Mouse (Mus musculus): Measurements from ENCODE around the gene Ptpre. TPM values are rescaled to one million over a fixed set of nuclear protein-coding genes. Genes with fewer than 3 reads are reported as not detected.

Ptpre gene
- polyA plus RNA-seq, 1 experiment = 19.7 TPM

GRCm38 (mm10) chr7:135597604-135598289, 60.5 kb downstream of the Ptpre start:
- H3K4me1 ChIP-seq (replicated peaks; ENCODE audit: control insufficient read depth, insufficient read depth, low read length) = peaks cover 8% of the 10 kb centered on the region
- no peak overlapping the region for H3K4me3 ChIP-seq (ENCODE audit: control insufficient read depth, insufficient read depth, low read length)
- 28% methylated on average over 12 of the region's 12 CpGs for WGBS
- no peak for DNase-seq
- H3K27me3 ChIP-seq (ENCODE audit: control insufficient read depth, insufficient read depth, low read length) = no peaks in the 10 kb centered on the region; the same call in 1 of the 2 replicates
- H3K27ac ChIP-seq (ENCODE audit: control insufficient read depth, insufficient read depth, low read length) = no peak overlapping the region
- TF ChIP-seq CTCF (IDR thresholded peaks at IDR 0.05; ENCODE audit: borderline replicate concordance, control insufficient read depth, extremely low read depth, insufficient read depth, low read length, poor library complexity) = no peak
- TF ChIP-seq POLR2A (IDR thresholded peaks at IDR 0.05; ENCODE audit: control insufficient read depth, extremely low read depth, insufficient read depth, low read length, poor library complexity) = no peak
- no peaks in the 10 kb centered on the region for H3K36me3 ChIP-seq (ENCODE audit: control insufficient read depth, insufficient read depth, low read length)

- TF ChIP-seq CTCF (IDR thresholded peaks at IDR 0.05; ENCODE audit: borderline replicate concordance, control insufficient read depth, extremely low read depth, insufficient read depth, low read length, poor library complexity) (no peak), POLR2A (IDR thresholded peaks at IDR 0.05; ENCODE audit: control insufficient read depth, extremely low read depth, insufficient read depth, low read length, poor library complexity) (no peak)
- Histone ChIP-seq H3K4me1 (replicated peaks; ENCODE audit: control insufficient read depth, insufficient read depth, low read length) (peaks cover 8% of the 10 kb centered on the region), H3K4me3 (ENCODE audit: control insufficient read depth, insufficient read depth, low read length) (no peak overlapping the region), H3K27ac (ENCODE audit: control insufficient read depth, insufficient read depth, low read length) (no peak overlapping the region), H3K36me3 (ENCODE audit: control insufficient read depth, insufficient read depth, low read length) (no peaks in the 10 kb centered on the region), H3K27me3 (ENCODE audit: control insufficient read depth, insufficient read depth, low read length) (no peaks in the 10 kb centered on the region; the same call in 1 of the 2 replicates)
- peak; percentile 11 for DNase-seq
- 6% methylated on average over 7 of the region's 7 CpGs for WGBS
Measured at GRCm38 (mm10) chr7:135598303-135598855, 61.1 kb downstream of the Ptpre start.

- Histone ChIP-seq H3K27me3 (ENCODE audit: control insufficient read depth, insufficient read depth, low read length) (no peaks in the 10 kb centered on the region; the same call in 1 of the 2 replicates), H3K36me3 (ENCODE audit: control insufficient read depth, insufficient read depth, low read length) (no peaks in the 10 kb centered on the region), H3K4me1 (replicated peaks; ENCODE audit: control insufficient read depth, insufficient read depth, low read length) (peaks cover 8% of the 10 kb centered on the region), H3K27ac (ENCODE audit: control insufficient read depth, insufficient read depth, low read length) (no peak overlapping the region), H3K4me3 (ENCODE audit: control insufficient read depth, insufficient read depth, low read length) (no peak overlapping the region)
- WGBS = 43% methylated on average over 3 of the region's 3 CpGs
- TF ChIP-seq CTCF (IDR thresholded peaks at IDR 0.05; ENCODE audit: borderline replicate concordance, control insufficient read depth, extremely low read depth, insufficient read depth, low read length, poor library complexity) (no peak), POLR2A (IDR thresholded peaks at IDR 0.05; ENCODE audit: control insufficient read depth, extremely low read depth, insufficient read depth, low read length, poor library complexity) (no peak)
- DNase-seq = no peak
Measured at GRCm38 (mm10) chr7:135600076-135600475, 62.8 kb downstream of the Ptpre start.

GRCm38 (mm10) chr7:135601607-135602006, 64.3 kb downstream of the Ptpre start:
- Histone ChIP-seq H3K27ac (ENCODE audit: control insufficient read depth, insufficient read depth, low read length) (no peak overlapping the region), H3K4me1 (replicated peaks; ENCODE audit: control insufficient read depth, insufficient read depth, low read length) (peaks cover 11% of the 10 kb centered on the region), H3K36me3 (ENCODE audit: control insufficient read depth, insufficient read depth, low read length) (no peaks in the 10 kb centered on the region), H3K27me3 (ENCODE audit: control insufficient read depth, insufficient read depth, low read length) (no peaks in the 10 kb centered on the region; the same call in 1 of the 2 replicates), H3K4me3 (ENCODE audit: control insufficient read depth, insufficient read depth, low read length) (no peak overlapping the region)
- 83% methylated on average over 8 of the region's 8 CpGs for WGBS
- no peak for DNase-seq
- no peak for TF ChIP-seq CTCF (IDR thresholded peaks at IDR 0.05; ENCODE audit: borderline replicate concordance, control insufficient read depth, extremely low read depth, insufficient read depth, low read length, poor library complexity)
- TF ChIP-seq POLR2A (IDR thresholded peaks at IDR 0.05; ENCODE audit: control insufficient read depth, extremely low read depth, insufficient read depth, low read length, poor library complexity) = no peak

GRCm38 (mm10) chr7:135602265-135602664, 65.0 kb downstream of the Ptpre start:
- DNase-seq = no peak
- no peak overlapping the region for H3K4me3 ChIP-seq (ENCODE audit: control insufficient read depth, insufficient read depth, low read length)
- H3K4me1 ChIP-seq (replicated peaks; ENCODE audit: control insufficient read depth, insufficient read depth, low read length) = peaks cover 8% of the 10 kb centered on the region
- H3K27ac ChIP-seq (ENCODE audit: control insufficient read depth, insufficient read depth, low read length) = no peak overlapping the region
- H3K27me3 ChIP-seq (ENCODE audit: control insufficient read depth, insufficient read depth, low read length) = no peaks in the 10 kb centered on the region; the same call in 1 of the 2 replicates
- 95% methylated on average over 6 of the region's 6 CpGs for WGBS
- H3K36me3 ChIP-seq (ENCODE audit: control insufficient read depth, insufficient read depth, low read length) = no peaks in the 10 kb centered on the region
- TF ChIP-seq POLR2A (IDR thresholded peaks at IDR 0.05; ENCODE audit: control insufficient read depth, extremely low read depth, insufficient read depth, low read length, poor library complexity) (no peak), CTCF (IDR thresholded peaks at IDR 0.05; ENCODE audit: borderline replicate concordance, control insufficient read depth, extremely low read depth, insufficient read depth, low read length, poor library complexity) (no peak)

- Histone ChIP-seq H3K27ac (ENCODE audit: control insufficient read depth, insufficient read depth, low read length) (no peak overlapping the region), H3K4me3 (ENCODE audit: control insufficient read depth, insufficient read depth, low read length) (no peak overlapping the region), H3K36me3 (ENCODE audit: control insufficient read depth, insufficient read depth, low read length) (no peaks in the 10 kb centered on the region), H3K27me3 (ENCODE audit: control insufficient read depth, insufficient read depth, low read length) (no peaks in the 10 kb centered on the region), H3K4me1 (replicated peaks; ENCODE audit: control insufficient read depth, insufficient read depth, low read length) (peaks cover 8% of the 10 kb centered on the region)
- WGBS = 91% methylated on average over 5 of the region's 5 CpGs
- no peak for DNase-seq
- TF ChIP-seq POLR2A (IDR thresholded peaks at IDR 0.05; ENCODE audit: control insufficient read depth, extremely low read depth, insufficient read depth, low read length, poor library complexity) = no peak
- TF ChIP-seq CTCF (IDR thresholded peaks at IDR 0.05; ENCODE audit: borderline replicate concordance, control insufficient read depth, extremely low read depth, insufficient read depth, low read length, poor library complexity) = no peak
Measured at GRCm38 (mm10) chr7:135602881-135603523, 65.7 kb downstream of the Ptpre start.
